Mouse (Mus musculus): ENCODE results near the gene Vrk1.

Gene Vrk1

GRCm38 (mm10) chr12:106115070-106115891 lies 105.3 kb downstream of the Vrk1 start:
- DNase-seq (ENCODE audit: low read depth), result no peak

- DNase-seq (ENCODE audit: low read depth), result no peak
Observed at GRCm38 (mm10) chr12:106115892-106116206, 105.8 kb downstream of the Vrk1 start.

GRCm38 (mm10) chr12:106123276-106123675 lies 113.2 kb downstream of the Vrk1 start:
- DNase-seq (ENCODE audit: low read depth), result no peak

GRCm38 (mm10) chr12:106124581-106124980 lies 114.6 kb downstream of the Vrk1 start:
- DNase-seq (ENCODE audit: low read depth), result no peak
